Mouse (Mus musculus) spleen, adult 18-20 months (tissue): ENCODE data around the gene Prom2.
A peak's percentile ranks its signal among the peaks of the same experiment; 100 is the strongest.

Experiments
- DNase-seq, 2 experiments: peaks; one replicate each; pipeline ENCODE4 v3.0.0; 2022; ENCODE audit warnings: mixed read lengths in 2 of 2

The Prom2 gene

DNA sequence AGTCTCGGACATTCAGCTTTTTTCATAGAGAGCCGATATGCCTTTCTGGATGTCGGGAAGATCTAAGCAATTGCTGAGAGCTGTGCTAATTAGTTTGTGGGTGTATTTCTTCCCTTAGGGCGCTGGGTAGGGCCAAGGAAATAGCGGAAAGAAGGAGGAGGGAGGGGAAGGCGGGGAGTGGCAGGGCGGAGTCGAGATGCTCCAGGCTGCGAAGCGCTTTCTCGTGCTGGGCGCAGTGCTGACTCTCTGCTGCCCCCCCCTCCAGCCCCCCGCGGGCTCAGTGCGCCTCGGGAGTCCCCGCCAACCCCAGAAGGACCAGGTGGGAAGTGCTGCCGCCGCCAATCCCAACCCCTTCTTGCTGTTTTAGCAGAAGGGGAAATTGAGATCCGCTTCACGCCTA lies 58.3 kb downstream of the Prom2 start:
- DNase-seq, result no peak

DNA sequence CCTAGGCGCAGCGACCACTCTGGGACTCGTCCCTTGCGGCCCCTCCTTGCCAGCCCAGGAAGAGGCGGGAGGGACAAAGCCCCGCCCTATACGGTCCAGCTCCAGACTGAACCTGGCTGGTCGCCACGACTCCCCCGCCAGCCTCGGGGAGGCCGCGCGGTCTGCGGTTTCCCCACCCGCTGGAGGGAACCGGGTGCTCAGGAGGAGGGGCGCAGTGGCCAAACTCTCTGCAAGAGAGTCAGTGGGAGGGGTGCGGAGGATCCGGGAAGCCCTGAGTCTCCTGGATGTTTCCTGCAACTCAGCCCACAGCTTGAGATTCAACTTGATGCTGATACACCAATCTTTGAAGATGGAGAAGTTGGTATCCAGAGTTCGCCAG lies 58.7 kb downstream of the Prom2 start:
- DNase-seq, result peak; percentile 18 to 25

DNA sequence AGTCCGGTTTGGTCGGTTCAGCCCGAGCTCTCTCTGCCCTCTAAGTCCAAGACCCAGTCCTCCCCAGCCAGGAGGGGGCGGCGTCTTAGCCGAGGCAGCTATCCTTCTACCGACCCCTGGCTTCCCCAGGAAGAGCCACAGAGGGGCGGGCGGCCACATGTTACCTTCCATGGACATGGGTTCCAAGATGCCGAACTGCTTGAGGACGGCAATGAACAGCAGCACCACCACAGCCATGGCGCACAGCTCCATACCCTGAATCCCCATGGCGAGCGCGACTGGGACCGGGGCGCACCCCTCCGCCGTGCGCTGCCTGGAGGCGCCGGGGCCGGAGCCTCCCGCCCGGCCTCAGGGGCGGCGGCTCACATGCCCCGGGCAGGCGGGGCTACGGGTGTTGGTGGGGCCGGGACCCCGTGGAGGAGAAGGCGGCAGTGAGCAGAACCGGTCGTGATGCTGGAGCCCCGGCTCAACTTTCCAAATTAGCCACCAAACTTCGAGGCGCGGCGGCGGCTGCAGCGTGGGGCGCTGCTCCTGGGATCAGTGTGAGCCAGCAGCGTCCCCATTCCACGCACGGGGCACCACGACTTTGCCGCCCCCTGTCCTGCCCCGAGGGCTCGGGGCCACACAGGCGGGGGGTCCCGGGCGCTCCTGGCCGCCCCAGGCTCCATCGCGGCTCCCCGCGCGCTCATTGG lies 59.3 kb downstream of the Prom2 start:
- DNase-seq, result no peak

DNA sequence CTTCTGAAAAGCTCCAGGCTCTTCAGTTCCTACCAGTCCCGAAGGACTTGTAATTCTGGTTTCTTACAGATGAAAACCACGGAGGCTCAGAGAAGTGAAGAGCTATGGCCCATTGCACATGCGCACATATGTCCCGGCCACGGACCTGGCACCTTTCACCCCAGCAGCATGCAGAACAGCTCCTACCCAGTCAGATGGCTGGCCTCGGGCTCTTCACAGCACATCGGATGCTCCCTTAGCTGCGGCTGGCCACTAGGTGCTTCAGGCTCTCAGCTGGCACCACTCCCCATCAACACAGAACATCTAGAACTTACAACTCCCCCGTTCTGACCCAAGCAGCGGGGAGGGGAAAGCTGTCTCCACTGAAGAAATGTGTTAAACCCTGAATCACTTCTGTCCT lies 61.5 kb downstream of the Prom2 start:
- DNase-seq, result no peak

DNA sequence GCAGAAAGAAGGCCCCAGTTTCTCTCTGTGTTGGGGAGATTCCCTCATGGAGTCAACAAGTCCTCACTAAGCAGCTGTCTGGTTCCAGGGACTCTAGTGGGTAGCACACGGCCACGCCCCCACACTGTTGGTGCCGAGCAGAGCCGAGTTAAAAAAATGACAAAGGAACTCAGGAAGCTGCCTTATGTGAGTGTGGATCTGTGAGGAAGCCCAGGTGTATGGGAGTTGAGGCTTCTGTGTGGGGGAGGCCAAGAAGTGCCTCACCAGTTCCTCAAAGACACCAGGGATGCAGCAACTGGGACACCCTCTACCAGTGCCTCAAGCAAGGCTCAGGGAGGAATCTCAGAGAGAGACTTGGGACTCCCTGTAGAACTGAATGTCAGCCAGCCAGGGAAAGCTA lies 62.1 kb downstream of the Prom2 start:
- no peak for DNase-seq
